Comparison of ENCODE assay signal across 25 mouse cellular contexts in the genomic region with DNA sequence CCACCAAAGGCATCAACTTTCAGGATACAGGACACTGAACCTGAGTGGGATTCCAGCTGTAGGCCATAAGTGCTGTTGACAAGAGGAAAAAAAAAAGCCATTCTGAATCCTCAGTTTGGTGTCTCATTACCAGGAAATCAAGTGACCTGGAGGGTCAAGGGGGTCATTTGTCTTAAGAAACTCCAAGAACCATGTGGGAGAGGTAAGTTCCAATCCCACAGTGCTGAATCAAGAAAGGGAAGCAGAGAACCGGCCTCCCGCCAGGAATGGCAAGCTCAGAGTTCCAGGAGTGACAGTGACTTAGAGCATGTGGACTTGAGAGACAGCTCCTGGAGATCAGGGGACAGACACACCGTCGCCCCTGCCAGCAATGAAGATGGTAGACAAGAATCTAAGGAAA.
A peak's percentile ranks its signal among the peaks of the same experiment; 100 is the strongest.
DNase-seq lines count a peak whose midpoint lies in the region; ATAC-seq and TF ChIP-seq lines count a peak whose summit lies in the region.
"Had no signal": no experiment of that assay in that cellular context is flagged by ENCODE, and none has a peak within 500 bp of the region (broad histone marks: within the 10 kb centered on the region; RNA-seq: fewer than 3 reads in every experiment).

No protein-coding gene starts in this region.

- no peaks in the 10 kb centered on the region for H3K36me3 ChIP-seq in forebrain, embryonic 15.5 days
- no peaks in the 10 kb centered on the region for H3K36me3 ChIP-seq in forebrain, postnatal 0 days (ENCODE audit: insufficient read depth)
- H3K36me3 ChIP-seq in limb, embryonic 11.5 days (ENCODE audit: control insufficient read depth, insufficient read depth, low read length) = no peaks in the 10 kb centered on the region
- H3K36me3 ChIP-seq: embryonic facial prominence, embryonic 13.5 days; hindbrain, embryonic 13.5 days; limb, embryonic 15.5 days had no signal

- H3K27ac ChIP-seq in forebrain, embryonic 15.5 days (replicated peaks) = peak overlapping the region; percentile 50; the same call in 1 of the 2 replicates
- no peak overlapping the region for H3K27ac ChIP-seq in forebrain, postnatal 0 days (ENCODE audit: low read depth, low read length)
- H3K27ac ChIP-seq in layer of hippocampus, adult 2 months = peak overlapping the region; percentile 75
- H3K27ac ChIP-seq in limb, embryonic 11.5 days (replicated peaks; ENCODE audit: low read depth, low read length) = no peak overlapping the region
- H3K27ac ChIP-seq: embryonic facial prominence, embryonic 13.5 days; hindbrain, embryonic 13.5 days; limb, embryonic 15.5 days; liver, embryonic 14.5 days had no signal

- no peak overlapping the region for H3K4me3 ChIP-seq in forebrain, embryonic 15.5 days
- H3K4me3 ChIP-seq in forebrain, postnatal 0 days (ENCODE audit: low read depth, low read length) = no peak overlapping the region
- no peak overlapping the region for H3K4me3 ChIP-seq in layer of hippocampus, adult 2 months
- no peak overlapping the region for H3K4me3 ChIP-seq in limb, embryonic 11.5 days (ENCODE audit: low read depth, low read length)
- H3K4me3 ChIP-seq: embryonic facial prominence, embryonic 13.5 days; erythroblast, embryonic 14.5 days; forebrain, embryonic 13.5 days; hindbrain, embryonic 13.5 days; limb, embryonic 15.5 days; megakaryocyte, embryonic 14.5 days had no signal

- WGBS in forebrain, embryonic 15.5 days = 90% methylated on average over 4 of the region's 4 CpGs
- WGBS in forebrain, postnatal 0 days = 90% methylated on average over 4 of the region's 4 CpGs
- WGBS in limb, embryonic 11.5 days = 39% methylated on average over 4 of the region's 4 CpGs

- no peak overlapping the region for H3K4me2 ChIP-seq in forebrain, embryonic 15.5 days (replicated peaks)
- no peak overlapping the region for H3K4me2 ChIP-seq in forebrain, postnatal 0 days (ENCODE audit: low read depth)
- no peak overlapping the region for H3K4me2 ChIP-seq in limb, embryonic 11.5 days (ENCODE audit: low read depth, severe bottlenecking)
- H3K4me2 ChIP-seq: forebrain, embryonic 13.5 days; hindbrain, embryonic 13.5 days; limb, embryonic 15.5 days; lung, embryonic 14.5 days had no signal

- TF ChIP-seq CTCF in forebrain, postnatal 0 days (IDR thresholded peaks at IDR 0.05; ENCODE audit: low read depth) = no peak
- no peak for TF ChIP-seq CTCF in layer of hippocampus, adult 2 months (conservative IDR thresholded peaks at IDR 0.05)

- H3K9ac ChIP-seq in forebrain, embryonic 15.5 days (replicated peaks) = no peak overlapping the region
- H3K9ac ChIP-seq in forebrain, postnatal 0 days = no peak overlapping the region
- H3K9ac ChIP-seq in limb, embryonic 11.5 days (ENCODE audit: low read length) = no peak overlapping the region
- H3K9ac ChIP-seq: embryonic facial prominence, embryonic 13.5 days; forebrain, embryonic 13.5 days; hindbrain, embryonic 13.5 days; limb, embryonic 15.5 days; liver, embryonic 14.5 days; lung, embryonic 14.5 days had no signal

- ATAC-seq in forebrain, embryonic 15.5 days (replicated peaks) = no peak
- no peak for ATAC-seq in forebrain, postnatal 0 days
- ATAC-seq in limb, embryonic 11.5 days (ENCODE audit: insufficient number of reproducible peaks, low FRiP score, low TSS enrichment, low read depth) = no peak
- ATAC-seq: activated CD4-positive, CD25-positive, alpha-beta regulatory T cell, adult 4 months had no signal

- H3K4me1 ChIP-seq in forebrain, embryonic 15.5 days = peaks cover 6% of the 10 kb centered on the region; the same call in 1 of the 2 replicates
- H3K4me1 ChIP-seq in forebrain, postnatal 0 days (ENCODE audit: insufficient read depth) = 0 out of 2 replicates have a peak, but pooled peaks cover 4% of the 10 kb centered on the region
- H3K4me1 ChIP-seq in limb, embryonic 11.5 days (ENCODE audit: control insufficient read depth, insufficient read depth, low read length) = no peaks in the 10 kb centered on the region
- H3K4me1 ChIP-seq: limb, embryonic 15.5 days; megakaryocyte, embryonic 14.5 days had no signal

- no peak for DNase-seq in forebrain, postnatal 0 days
- DNase-seq in layer of hippocampus, adult 2 months (ENCODE audit: low spot score in 2 of 2) = no peak
- DNase-seq in layer of hippocampus, postnatal 10 days (ENCODE audit: low spot score in 2 of 2) = no peak
- peak; percentile 27 for DNase-seq in embryo, embryonic 11.5 days (ENCODE audit: low read depth, low spot score)
- peak; percentile 33 for DNase-seq in limb, embryonic 11.5 days (ENCODE audit: low spot score)
- no peak for DNase-seq in testis, postnatal 10 days (ENCODE audit: low spot score)
- DNase-seq in spleen, postnatal 10 days (ENCODE audit: low spot score in 2 of 2) = no peak
- DNase-seq: adrenal gland, postnatal 25 days; cerebellum, adult 9-10 months; gastrocnemius, postnatal 25 days; kidney, adult 11 months; kidney, postnatal 25 days; lung, embryonic 14.5 days; right cerebral cortex, postnatal 25 days; spleen, adult 18-20 months; thymus, postnatal 25 days had no signal

- H3K27me3 ChIP-seq in forebrain, embryonic 15.5 days = no peaks in the 10 kb centered on the region
- H3K27me3 ChIP-seq in forebrain, postnatal 0 days (ENCODE audit: insufficient read depth, low read length) = no peaks in the 10 kb centered on the region
- no peaks in the 10 kb centered on the region for H3K27me3 ChIP-seq in limb, embryonic 11.5 days (ENCODE audit: control insufficient read depth, insufficient read depth, low read length)
- H3K27me3 ChIP-seq: embryonic facial prominence, embryonic 13.5 days; forebrain, embryonic 13.5 days; hindbrain, embryonic 13.5 days; limb, embryonic 15.5 days; megakaryocyte, embryonic 14.5 days had no signal

- H3K9me3 ChIP-seq in forebrain, embryonic 15.5 days = no peaks in the 10 kb centered on the region
- no peaks in the 10 kb centered on the region for H3K9me3 ChIP-seq in forebrain, postnatal 0 days (ENCODE audit: low read length)
- no peaks in the 10 kb centered on the region for H3K9me3 ChIP-seq in limb, embryonic 11.5 days (ENCODE audit: control insufficient read depth, low read length)
- H3K9me3 ChIP-seq: embryonic facial prominence, embryonic 13.5 days; hindbrain, embryonic 13.5 days; limb, embryonic 15.5 days had no signal

Comparison
In these comparisons a context has a peak if more than half of its experiments do, and no peak if none do; other contexts are left out.
1. H3K27ac ChIP-seq: peak in forebrain, embryonic 15.5 days (single experiment) and layer of hippocampus, adult 2 months (single experiment); none in forebrain, postnatal 0 days (single experiment) and limb, embryonic 11.5 days (single experiment).
2. DNase-seq: peak in embryo, embryonic 11.5 days (single experiment) and limb, embryonic 11.5 days (single experiment); none in forebrain, postnatal 0 days (single experiment), layer of hippocampus, adult 2 months (0 of 2), layer of hippocampus, postnatal 10 days (0 of 2), testis, postnatal 10 days (single experiment) and spleen, postnatal 10 days (0 of 2).